Mouse (Mus musculus): ENCODE measurements around the gene Capn7. TPM values are rescaled to one million over a fixed set of nuclear protein-coding genes. Genes with fewer than 3 reads are reported as not detected.

Capn7 gene
- total and polyA plus RNA-seq, 3 experiments = 27.9 to 45.0 (median 33.3) TPM

DNA sequence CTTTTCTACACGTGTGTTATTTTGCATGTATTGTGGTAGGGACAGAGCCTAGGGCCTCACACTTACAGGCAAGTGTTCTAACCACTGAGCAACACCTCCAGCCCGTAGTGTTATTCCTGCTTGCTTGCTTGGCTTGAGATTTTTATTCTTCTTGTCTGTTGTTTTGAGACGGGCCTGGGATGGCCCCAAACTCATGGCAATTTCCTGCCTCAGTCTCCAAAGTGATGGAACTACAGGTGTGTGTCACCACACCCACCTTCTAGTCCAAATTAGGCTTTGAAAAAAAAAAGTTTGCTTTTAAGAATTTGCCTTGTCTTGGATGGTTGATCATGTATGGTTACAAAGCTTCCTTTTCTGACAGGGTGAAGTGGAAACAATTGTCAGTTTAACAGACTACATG, 80.0 kb downstream of the Capn7 start (continued):
- TF ChIP-seq RAD21 (IDR thresholded peaks at IDR 0.05; ENCODE audit: low read depth, low read length) (no peak; the same call in 1 of the 2 replicates), E2F4 (IDR thresholded peaks at IDR 0.05; ENCODE audit: insufficient replicate concordance, low read depth, low read length) (no peak), MAX (IDR thresholded peaks at IDR 0.05; ENCODE audit: low read length) (peak; percentile 82), ZKSCAN1 (IDR thresholded peaks at IDR 0.05; ENCODE audit: borderline replicate concordance, low read depth, low read length) (no peak), BHLHE40 (IDR thresholded peaks at IDR 0.05; ENCODE audit: low read depth, low read length) (peak; percentile 71), JUN (IDR thresholded peaks at IDR 0.05; ENCODE audit: insufficient read depth, low read depth, low read length) (peak; percentile 77), CTCF (conservative IDR thresholded peaks at IDR 0.05 in 1 of 2, IDR thresholded peaks at IDR 0.05 in 1 of 2; ENCODE audit: low read depth in 2 of 2, low read length in 2 of 2) (no peak), ELF1 (IDR thresholded peaks at IDR 0.05; ENCODE audit: low read depth, low read length) (peak; percentile 25; the same call in 1 of the 2 replicates), PAX5 (IDR thresholded peaks at IDR 0.05; ENCODE audit: low read length) (no peak), ZNF384 (IDR thresholded peaks at IDR 0.05; ENCODE audit: low read depth, low read length) (peak; percentile 98), CHD2 (IDR thresholded peaks at IDR 0.05; ENCODE audit: low read length) (peak; percentile 70; the same call in 1 of the 2 replicates)

DNA sequence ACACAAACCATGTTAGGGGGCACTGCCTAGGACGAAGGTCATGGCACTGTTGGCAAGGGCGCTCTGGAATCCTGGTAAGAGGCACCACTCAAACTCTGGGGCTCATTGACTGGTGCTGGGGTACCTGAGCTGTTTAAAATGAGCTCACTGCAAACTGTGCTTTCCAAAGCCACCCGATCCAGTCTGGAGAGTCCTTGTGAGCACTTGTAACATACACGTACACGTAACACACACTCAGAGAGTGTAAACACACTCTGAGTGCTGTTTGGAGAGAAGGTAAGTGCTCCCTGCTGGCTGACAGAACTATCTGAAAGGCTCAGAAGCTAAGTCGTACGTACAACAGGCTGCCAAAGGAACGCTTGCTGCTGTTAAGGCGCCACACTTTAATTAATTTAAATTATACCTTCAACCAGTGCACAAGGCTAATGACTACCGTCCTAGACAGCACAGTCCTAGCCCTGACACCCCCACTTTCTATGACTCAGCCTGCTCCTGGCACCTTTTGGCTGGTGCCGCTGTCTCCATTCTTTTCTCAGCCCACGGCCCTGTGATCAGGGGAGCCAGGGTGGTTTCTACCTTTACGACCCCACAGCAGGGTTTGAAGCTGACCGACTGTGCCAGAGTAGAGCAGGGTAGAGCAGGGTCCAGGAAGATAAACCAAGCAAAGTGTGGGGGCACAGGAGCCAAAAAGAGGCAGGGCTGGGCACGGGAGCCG, 80.6 kb downstream of the Capn7 start:
- in situ Hi-C loops (cut with MboI; ENCODE audit: low pct_ligation_motif_present, low pct_unique_long_range_greater_than_20kb, low sequenced_read_pairs) (no loop called here), dilution Hi-C loops (cut with MboI; ENCODE audit: extremely low pct_ligation_motif_present, extremely low pct_unique_long_range_greater_than_20kb, low sequenced_read_pairs) (no loop called here)
- Histone ChIP-seq H3K79me2 (replicated peaks; ENCODE audit: control insufficient read depth, extremely low read depth, insufficient read depth, poor library complexity, severe bottlenecking) (peaks cover 81% of the 10 kb centered on the region), H3K4me3 (replicated peaks in 1 of 3; ENCODE audit: low read depth in 2 of 3, low read length in 2 of 3, poor library complexity in 1 of 3) (no peak overlapping the region), H3K27ac (ENCODE audit: insufficient read depth, low read depth) (peak overlapping the region; percentile 97), H3K36me3 (replicated peaks in 1 of 2; ENCODE audit: control insufficient read depth in 1 of 2, insufficient read depth in 1 of 2, low read length in 1 of 2) (peaks cover 18 to 74% of the 10 kb centered on the region in 2 experiments), H3K9ac (ENCODE audit: insufficient read depth, low read depth) (peak overlapping the region; percentile 37), H3K4me1 (ENCODE audit: control insufficient read depth in 1 of 2, insufficient read depth in 2 of 2) (peaks cover 73 to 99% of the 10 kb centered on the region in 2 experiments), H3K27me3 (replicated peaks) (no peaks in the 10 kb centered on the region), H3K4me2 (ENCODE audit: insufficient read depth, low read depth, poor library complexity, severe bottlenecking) (peak overlapping the region; percentile 44), H3K9me3 (replicated peaks; ENCODE audit: low read length) (no peaks in the 10 kb centered on the region)
- DNase-seq (ENCODE audit: extremely low read depth) = no peak
- TF ChIP-seq POLR2AphosphoS2 (IDR thresholded peaks at IDR 0.05; ENCODE audit: low read depth, low read length) (no peak; the same call in 1 of the 2 replicates), ETS1 (conservative IDR thresholded peaks at IDR 0.05; ENCODE audit: low read depth, low read length) (no peak), BHLHE40 (IDR thresholded peaks at IDR 0.05; ENCODE audit: low read depth, low read length) (no peak; the same call in 1 of the 2 replicates), UBTF (IDR thresholded peaks at IDR 0.05; ENCODE audit: low read depth, low read length) (no peak), POLR2A (IDR thresholded peaks at IDR 0.05; ENCODE audit: low read depth, low read length) (no peak)

DNA sequence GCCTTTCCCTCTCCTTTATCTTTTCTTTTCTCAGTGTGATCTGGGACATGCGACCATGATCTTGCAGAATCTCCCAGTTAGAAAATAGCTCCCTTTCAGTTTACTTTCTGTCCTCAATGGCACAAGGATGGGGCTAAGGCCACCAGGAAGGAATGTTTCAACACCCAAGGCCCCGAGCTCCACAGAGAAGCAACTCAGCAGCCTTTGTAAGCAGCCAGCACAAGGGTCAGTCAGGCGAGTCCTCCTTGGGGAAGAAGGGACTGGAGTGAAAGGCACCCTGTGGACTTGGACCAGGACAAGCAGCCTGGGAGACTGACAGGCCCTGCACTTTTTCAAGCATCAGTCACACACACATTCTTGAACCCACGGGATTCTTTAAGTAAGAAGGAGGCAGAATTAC, 82.8 kb downstream of the Capn7 start:
- peaks cover 72% of the 10 kb centered on the region for H3K79me2 ChIP-seq (replicated peaks; ENCODE audit: control insufficient read depth, extremely low read depth, insufficient read depth, poor library complexity, severe bottlenecking)
- no peaks in the 10 kb centered on the region for H3K27me3 ChIP-seq (replicated peaks)
- H3K9me3 ChIP-seq (replicated peaks; ENCODE audit: low read length) = no peaks in the 10 kb centered on the region
- H3K4me2 ChIP-seq (ENCODE audit: insufficient read depth, low read depth, poor library complexity, severe bottlenecking) = 0 out of 2 replicates have a peak overlapping the region, but pooled peaks have one; percentile 5
- peak overlapping the region; percentile 97 for H3K27ac ChIP-seq (ENCODE audit: insufficient read depth, low read depth)
- in situ Hi-C loops (cut with MboI; ENCODE audit: low pct_ligation_motif_present, low pct_unique_long_range_greater_than_20kb, low sequenced_read_pairs) = no loop called here
- H3K36me3 ChIP-seq (replicated peaks in 1 of 2; ENCODE audit: control insufficient read depth in 1 of 2, insufficient read depth in 1 of 2, low read length in 1 of 2) = peaks cover 12 to 81% of the 10 kb centered on the region in 2 experiments
- dilution Hi-C loops (cut with MboI; ENCODE audit: extremely low pct_ligation_motif_present, extremely low pct_unique_long_range_greater_than_20kb, low sequenced_read_pairs) = no loop called here
- peak overlapping the region; percentile 15 for H3K9ac ChIP-seq (ENCODE audit: insufficient read depth, low read depth)
- H3K4me3 ChIP-seq (replicated peaks in 1 of 3; ENCODE audit: low read depth in 2 of 3, low read length in 2 of 3, poor library complexity in 1 of 3) = no peak overlapping the region
- peaks cover 66 to 99% of the 10 kb centered on the region in 2 experiments for H3K4me1 ChIP-seq (ENCODE audit: control insufficient read depth in 1 of 2, insufficient read depth in 2 of 2)
- no peak for DNase-seq (ENCODE audit: extremely low read depth)
- no peak for TF ChIP-seq MAFK (IDR thresholded peaks at IDR 0.05; ENCODE audit: insufficient replicate concordance, low read length)
- TF ChIP-seq POLR2AphosphoS2 (IDR thresholded peaks at IDR 0.05; ENCODE audit: low read depth, low read length) = no peak
- no peak for TF ChIP-seq CTCF (conservative IDR thresholded peaks at IDR 0.05 in 1 of 2, IDR thresholded peaks at IDR 0.05 in 1 of 2; ENCODE audit: low read depth in 2 of 2, low read length in 2 of 2)
- TF ChIP-seq MAX (IDR thresholded peaks at IDR 0.05; ENCODE audit: low read length) = no peak
- TF ChIP-seq ZKSCAN1 (IDR thresholded peaks at IDR 0.05; ENCODE audit: borderline replicate concordance, low read depth, low read length) = no peak
- TF ChIP-seq ETS1 (conservative IDR thresholded peaks at IDR 0.05; ENCODE audit: low read depth, low read length) = no peak
- TF ChIP-seq MEF2A (IDR thresholded peaks at IDR 0.05; ENCODE audit: borderline replicate concordance, low read depth, low read length) = no peak
- no peak for TF ChIP-seq BHLHE40 (IDR thresholded peaks at IDR 0.05; ENCODE audit: low read depth, low read length)
- no peak for TF ChIP-seq ZC3H11A (IDR thresholded peaks at IDR 0.05; ENCODE audit: low read depth, low read length)
- TF ChIP-seq POLR2A (IDR thresholded peaks at IDR 0.05; ENCODE audit: low read depth, low read length) = no peak
- TF ChIP-seq CHD1 (IDR thresholded peaks at IDR 0.05; ENCODE audit: low read depth, low read length) = no peak
- no peak for TF ChIP-seq RAD21 (IDR thresholded peaks at IDR 0.05; ENCODE audit: low read depth, low read length)
- no peak for TF ChIP-seq MXI1 (IDR thresholded peaks at IDR 0.05; ENCODE audit: low read depth, low read length)
